Mouse (Mus musculus) c-Kit-positive CD71-positive TER-119-negative erythroid progenitor cells, embryonic 14.5 days (primary cell): ENCODE results near the gene Nprl3.
"Not testable (repeated sequence)": the region's sequence is repeated elsewhere in the genome, so short reads cannot be mapped to it uniquely, and the experiment has no call there.

Experiments
- DNase-seq: peaks from one replicate; pipeline ENCODE4 v3.0.0-alpha.2; 2013; ENCODE audit warnings: low read depth

Gene Nprl3

DNA sequence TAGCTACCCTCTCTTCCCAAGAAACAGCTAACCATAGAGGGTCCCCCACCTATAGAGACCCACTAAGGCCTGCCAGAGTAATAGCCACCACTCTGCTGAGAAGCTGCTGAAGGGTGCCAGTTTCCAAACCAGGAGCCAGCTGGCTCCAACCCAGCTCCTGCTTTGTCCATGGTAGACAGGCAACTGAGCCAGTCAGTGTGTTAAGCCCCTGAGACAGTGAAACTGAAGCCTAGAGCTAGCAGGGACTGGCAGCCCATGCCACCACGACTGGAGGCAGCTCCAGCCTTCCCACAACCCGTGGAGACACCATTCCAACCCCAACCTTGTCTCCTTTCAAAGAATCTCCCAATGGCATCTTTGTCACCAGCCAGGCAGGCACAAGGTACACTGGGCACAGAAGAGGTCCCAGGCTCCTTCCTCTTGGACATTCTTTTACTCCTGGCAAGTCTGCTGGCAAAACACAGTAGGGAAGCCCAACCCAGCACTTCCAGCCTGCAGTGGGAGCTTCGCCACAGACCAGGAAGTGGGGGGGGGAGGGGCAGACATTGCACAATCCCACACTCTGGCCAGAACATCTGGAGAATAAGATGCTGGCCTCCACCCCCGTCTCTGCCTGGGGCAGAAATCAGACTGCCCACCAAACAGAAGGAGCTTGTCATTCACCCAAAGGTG lies 42.9 kb downstream of the Nprl3 start:
- DNase-seq = no peak

GRCm38 (mm10) chr11:32223297-32223967 lies 44.1 kb downstream of the Nprl3 start:
- no peak for DNase-seq

- DNase-seq = no peak
These were observed 44.8 kb downstream of the Nprl3 start for GRCm38 (mm10) chr11:32222570-32223194.

DNA sequence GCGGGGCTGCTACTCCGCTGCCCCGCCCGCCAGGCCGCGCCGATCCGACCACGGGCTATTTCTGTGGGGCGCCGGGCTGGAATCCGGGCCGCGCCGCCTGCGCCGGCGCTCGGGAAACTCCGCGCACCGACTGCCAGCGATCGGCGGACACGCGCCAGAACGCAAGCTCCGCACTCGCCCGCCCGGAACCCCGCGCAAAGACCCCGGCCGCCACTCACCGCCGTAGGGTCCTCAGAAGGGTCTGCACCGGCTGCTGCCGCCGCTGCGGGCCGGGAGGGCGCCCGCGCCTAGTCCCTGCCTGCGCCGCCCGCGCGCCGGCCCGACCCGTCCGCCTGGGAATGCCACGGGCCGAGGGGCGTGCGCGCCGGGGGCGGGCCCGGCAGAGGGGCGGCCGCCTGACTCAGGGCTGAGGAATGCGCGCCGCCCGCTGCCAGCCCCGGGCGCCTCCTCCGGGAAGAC lies 45.5 kb downstream of the Nprl3 start, which contains the start of gene Rhbdf1:
TSS of gene Rhbdf1 (minus strand) at position 350 of the 459 bp plus-strand sequence.
- no peak for DNase-seq

DNA sequence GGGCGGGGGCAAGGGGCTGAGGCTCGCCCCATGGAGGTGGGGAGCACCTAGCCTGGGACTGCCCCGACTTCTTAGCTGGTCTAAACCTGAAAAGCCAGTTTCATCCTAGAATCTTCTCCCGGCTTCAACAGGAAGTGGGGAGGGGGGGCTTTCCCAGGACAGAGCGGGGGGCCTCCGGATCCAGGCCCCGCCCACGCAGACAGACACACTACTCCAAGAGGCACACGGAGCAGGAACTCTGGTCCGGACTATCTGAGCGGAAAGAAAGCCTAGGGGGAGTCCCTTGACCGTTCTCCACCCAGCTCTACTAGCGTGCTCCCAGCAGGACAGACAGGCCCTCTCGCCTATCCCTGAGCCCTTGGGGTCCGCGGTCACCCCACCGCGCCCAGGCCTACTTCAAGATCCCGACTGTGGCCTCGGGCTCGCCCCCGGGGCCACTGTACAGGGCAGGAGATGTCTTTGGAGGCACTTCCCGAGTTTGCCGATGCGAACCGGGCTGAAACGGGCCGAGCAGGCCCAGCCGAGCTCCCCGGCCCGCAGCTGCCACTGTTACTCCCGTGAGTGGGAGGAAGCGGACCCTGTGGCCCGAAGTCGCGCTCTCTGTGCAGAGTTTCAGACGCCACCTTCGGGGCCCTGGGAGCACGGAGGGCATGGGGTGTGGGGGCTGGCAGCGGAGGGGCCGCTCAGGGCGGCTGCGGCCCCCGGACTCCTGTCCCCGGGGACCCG lies 46.1 kb downstream of the Nprl3 start:
- DNase-seq = no peak

GRCm38 (mm10) chr11:32220607-32221224 lies 46.8 kb downstream of the Nprl3 start:
- no peak for DNase-seq

GRCm38 (mm10) chr11:32219287-32219686 lies 48.2 kb downstream of the Nprl3 start:
- no peak for DNase-seq

GRCm38 (mm10) chr11:32218501-32219050 lies 48.9 kb downstream of the Nprl3 start:
- DNase-seq = no peak

GRCm38 (mm10) chr11:32216851-32217250 lies 50.7 kb downstream of the Nprl3 start:
- DNase-seq = peak; percentile 66

GRCm38 (mm10) chr11:32215372-32216162 lies 51.9 kb downstream of the Nprl3 start:
- DNase-seq = no peak

- no peak for DNase-seq
These were observed 56.9 kb downstream of the Nprl3 start for GRCm38 (mm10) chr11:32210623-32211022.

DNA sequence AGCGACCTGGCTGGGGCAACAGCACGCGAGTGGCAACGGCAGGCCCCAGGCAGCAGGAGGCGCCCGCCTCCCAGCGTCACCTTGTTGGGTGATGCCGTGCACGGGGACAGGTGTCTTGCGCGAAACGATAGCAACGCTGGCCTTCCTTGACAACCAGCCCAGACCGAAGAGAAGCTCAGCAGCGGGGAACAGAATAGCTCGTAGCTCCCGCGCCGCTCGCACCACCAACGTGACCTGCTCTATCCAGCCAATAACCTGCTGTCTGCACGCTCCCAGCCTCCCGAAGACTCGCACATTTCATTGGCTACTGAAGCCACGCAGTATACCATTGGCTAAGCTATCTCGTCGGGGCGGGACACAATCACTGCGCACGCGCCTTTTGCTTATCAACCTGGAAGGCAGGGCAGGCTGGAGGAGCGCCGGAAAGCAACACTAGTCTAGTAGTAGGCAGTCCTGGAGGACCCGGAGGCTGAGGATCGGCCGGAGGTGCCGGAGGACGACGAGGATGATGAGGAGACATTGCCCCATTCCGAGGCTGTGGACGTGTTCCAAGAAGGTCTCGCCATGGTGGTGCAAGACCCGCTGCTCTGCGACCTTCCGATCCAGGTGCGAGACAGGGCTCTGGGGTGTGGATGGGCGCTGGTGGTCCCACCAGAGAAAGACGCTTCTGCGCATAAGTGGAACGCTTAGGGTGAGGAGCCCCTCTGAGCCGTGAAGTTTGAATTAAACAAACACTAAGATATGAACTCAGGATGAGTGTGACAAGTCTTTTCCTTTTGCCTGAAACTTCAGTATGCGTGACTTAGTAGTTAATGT lies 62.2 kb downstream of the Nprl3 start, which contains the start of gene Snrnp25:
TSS of gene Snrnp25 (plus strand) at position 358 of the 816 bp plus-strand sequence.
- DNase-seq = peak; percentile 99

DNA sequence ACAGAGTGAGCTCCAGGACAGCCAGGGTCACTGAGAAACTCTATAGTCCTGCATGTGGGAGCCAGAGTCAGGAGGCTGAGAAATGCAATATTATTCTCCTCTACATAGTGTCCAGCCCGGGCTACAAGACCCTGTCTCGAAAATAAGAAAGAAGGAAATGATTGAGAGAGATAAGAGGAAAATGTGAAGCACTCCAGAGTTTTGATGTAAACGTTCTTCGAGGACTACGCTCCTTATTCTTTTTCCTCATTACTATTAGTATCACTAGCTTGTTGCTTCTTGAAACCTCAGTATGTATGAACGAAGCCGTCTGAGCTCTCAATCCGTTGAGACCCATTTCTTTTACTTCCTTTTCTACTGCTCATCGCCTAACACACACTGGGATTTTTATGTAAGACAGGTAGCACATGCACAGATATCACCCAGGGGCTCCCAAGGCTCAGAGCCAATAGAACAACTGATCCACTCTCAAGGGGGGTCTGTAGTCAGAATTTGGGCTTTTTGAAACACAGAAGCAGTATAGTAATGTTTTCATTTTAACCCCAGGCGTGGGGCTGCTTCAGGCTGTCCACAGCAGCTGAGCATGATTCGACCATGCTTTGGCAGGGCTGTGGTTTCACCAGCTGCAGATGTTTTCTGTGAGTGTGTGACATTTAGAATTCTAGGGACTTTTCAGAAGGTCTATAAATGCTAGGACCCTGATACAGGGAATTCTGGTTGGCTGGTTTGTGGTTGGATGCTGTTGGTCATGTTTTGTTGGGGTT lies 65.4 kb downstream of the Nprl3 start:
- no peak for DNase-seq

- not testable (repeated sequence) for DNase-seq
These were observed 66.5 kb downstream of the Nprl3 start for GRCm38 (mm10) chr11:32200992-32201391.

DNA sequence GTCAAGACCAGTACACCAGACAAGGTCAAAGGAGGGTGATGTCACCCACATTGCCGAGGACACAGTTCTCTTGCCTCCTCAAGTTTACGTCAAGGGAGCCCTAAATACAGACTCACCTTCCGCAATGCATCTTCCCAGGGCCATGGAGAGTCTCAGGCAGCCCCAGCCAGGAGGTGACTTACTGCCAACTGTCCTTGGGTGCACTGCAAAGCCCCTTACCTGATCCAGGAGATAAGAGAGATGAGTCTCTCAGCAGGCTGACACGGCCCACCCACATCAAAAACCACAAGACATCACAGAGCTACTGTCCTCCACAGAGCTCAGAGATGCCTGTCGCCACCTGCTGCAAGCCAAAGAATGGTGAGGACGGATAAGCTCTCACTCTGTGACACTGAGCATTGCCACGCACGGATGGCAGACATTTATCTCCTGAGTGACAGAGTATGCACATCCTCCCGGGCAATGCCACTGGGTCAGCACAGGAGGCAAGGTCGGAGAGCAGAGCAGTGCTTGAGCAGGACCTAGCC lies 67.4 kb downstream of the Nprl3 start, which contains the start of gene Il9r:
TSS of gene Il9r (minus strand) at position 205 of the 527 bp plus-strand sequence.
- DNase-seq = no peak

GRCm38 (mm10) chr11:32199230-32199629 lies 68.3 kb downstream of the Nprl3 start:
- DNase-seq = no peak

GRCm38 (mm10) chr11:32198256-32198955 lies 69.1 kb downstream of the Nprl3 start:
- no peak for DNase-seq

- no peak for DNase-seq
These were observed 69.7 kb downstream of the Nprl3 start for GRCm38 (mm10) chr11:32197766-32198165.
